Mouse (Mus musculus) kidney, adult 2 months (tissue): Measurements from ENCODE around the gene Pawr.

ENCODE experiments used
- CTCF ChIP-seq: fragments of 200-500 bp; conservative IDR thresholded peaks from 2 replicates; pipeline ENCODE4 v1.5.1; 2011; ENCODE audit warnings: low read depth, mild to moderate bottlenecking, control low read depth, low read length, moderate library complexity, mixed read lengths; ENCODE audit not compliant: insufficient read depth, insufficient read length
- POLR2A ChIP-seq: fragments of 200-500 bp; IDR thresholded peaks from one replicate; pipeline ENCODE4 v1.6.1; 2011; ENCODE audit warnings: low read depth, low read length, control low read depth

- TF ChIP-seq POLR2A (no peak), CTCF (no peak)
Measured at GRCm38 (mm10) chr10:108461862-108462261, 129.9 kb downstream of the Pawr start.
